Mouse (Mus musculus) megakaryocyte-erythroid progenitor cell, adult 5 weeks (primary cell): ENCODE measurements around the gene Patz1. TPM values are rescaled to one million over a fixed set of nuclear protein-coding genes. Genes with fewer than 3 reads are reported as not detected.

ENCODE experiments used
- polyA plus RNA-seq: library from polyadenylated mRNA; stranded (reverse); fragments of >175 nt; gene quantifications from 2 replicates; pipeline ENCODE4 v1.2.3, GENCODE M21; 2012

Gene Patz1
- polyA plus RNA-seq: 133 and 141 TPM in 2 replicates

GRCm38 (mm10) chr11:3288521-3289301 is at the start of gene Patz1:
Gene Patz1 (plus strand): TSS chr11:3288874.

GRCm38 (mm10) chr11:3266079-3266685 is 22.5 kb upstream of the Patz1 start, which contains the start of gene Drg1:
Gene Drg1 (minus strand): TSS chr11:3266415.

GRCm38 (mm10) chr11:3329891-3330451 is 41.3 kb downstream of the Patz1 start, which contains the start of gene Pik3ip1:
Gene Pik3ip1 (plus strand): TSS chr11:3330401.

Other genes with a start within 250 kb of the Patz1 start
- gene Sfi1, start 95.4 kb upstream of the Patz1 start, polyA plus RNA-seq: 12.0 and 12.3 TPM in 2 replicates
- gene Eif4enif1, start 86.5 kb upstream of the Patz1 start, polyA plus RNA-seq: 55.4 and 72.2 TPM in 2 replicates
- gene Drg1, start 22.5 kb upstream of the Patz1 start, polyA plus RNA-seq: 97.1 and 100 TPM in 2 replicates
- gene Pik3ip1, start 41.5 kb downstream of the Patz1 start, polyA plus RNA-seq: 122 and 162 TPM in 2 replicates
- 25.4 and 28.5 TPM in 2 replicates for gene Limk2, start 120.3 kb downstream of the Patz1 start, polyA plus RNA-seq
- gene Rnf185, start 163.5 kb downstream of the Patz1 start, polyA plus RNA-seq: 2.4 and 2.8 TPM in 2 replicates
- gene Pla2g3, start 199.4 kb downstream of the Patz1 start, polyA plus RNA-seq: 0.07 and 0.15 TPM in 2 replicates
- 1.8 and 3.3 TPM in 2 replicates for gene Inpp5j, start 215.9 kb downstream of the Patz1 start, polyA plus RNA-seq
- gene Selenom, start 225.8 kb downstream of the Patz1 start, polyA plus RNA-seq: 93.2 and 152 TPM in 2 replicates